In genomic region chr12:98863436-98863835, GRCm38 (mm10) we compare ENCODE assay signal across 24 mouse cellular contexts. TPM values are rescaled to one million over a fixed set of nuclear protein-coding genes. Genes with fewer than 3 reads are reported as not detected.
DNase-seq lines count a peak whose midpoint lies in the region; ATAC-seq and TF ChIP-seq lines count a peak whose summit lies in the region.
"Had no signal": no experiment of that assay in that cellular context is flagged by ENCODE, and none has a peak within 500 bp of the region (broad histone marks: within the 10 kb centered on the region; RNA-seq: fewer than 3 reads in every experiment).

No protein-coding gene starts in this region.

- no peak for ATAC-seq in forebrain, embryonic 14.5 days
- ATAC-seq: activated CD4-positive, CD25-positive, alpha-beta regulatory T cell, adult 4 months; CD4-positive, CD25-positive, alpha-beta regulatory T cell, adult 4 months; Patski had no signal

- H3K4me1 ChIP-seq in CH12.LX (ENCODE audit: control insufficient read depth in 1 of 2, insufficient read depth in 2 of 2), result peaks cover 2 to 8% of the 10 kb centered on the region in 2 experiments; a peak in 3 of 4 replicates
- no peaks in the 10 kb centered on the region for H3K4me1 ChIP-seq in forebrain, embryonic 14.5 days (ENCODE audit: control insufficient read depth, insufficient read depth, low read length)

- no peaks in the 10 kb centered on the region for H3K79me2 ChIP-seq in CH12.LX (replicated peaks; ENCODE audit: control insufficient read depth, extremely low read depth, insufficient read depth, poor library complexity, severe bottlenecking)

- H3K27ac ChIP-seq in CH12.LX (ENCODE audit: insufficient read depth, low read depth), result no peak overlapping the region
- H3K27ac ChIP-seq in forebrain, embryonic 14.5 days (ENCODE audit: low read depth, low read length), result no peak overlapping the region

- no peak overlapping the region for H3K4me3 ChIP-seq in CH12.LX (replicated peaks in 1 of 3; ENCODE audit: low read depth in 2 of 3, low read length in 2 of 3, poor library complexity in 1 of 3)
- no peak overlapping the region for H3K4me3 ChIP-seq in forebrain, embryonic 14.5 days (ENCODE audit: low read depth, low read length)

- TF ChIP-seq POLR2A in CH12.LX (IDR thresholded peaks at IDR 0.05; ENCODE audit: low read depth, low read length), result no peak

- WGBS in forebrain, embryonic 14.5 days, result 82% methylated on average over 4 of the region's 4 CpGs

- H3K36me3 ChIP-seq in CH12.LX (replicated peaks in 1 of 2; ENCODE audit: control insufficient read depth in 1 of 2, insufficient read depth in 1 of 2, low read length in 1 of 2), result peaks cover 0 to 2% of the 10 kb centered on the region in 2 experiments
- no peaks in the 10 kb centered on the region for H3K36me3 ChIP-seq in splenic B cell, adult 2 months (ENCODE audit: control insufficient read depth, insufficient read depth, low read length, poor library complexity, severe bottlenecking)
- peaks cover 32% of the 10 kb centered on the region for H3K36me3 ChIP-seq in forebrain, embryonic 14.5 days (ENCODE audit: control insufficient read depth, insufficient read depth, low read length)

- peak; percentile 75 for TF ChIP-seq EP300 in CH12.LX (IDR thresholded peaks at IDR 0.05; ENCODE audit: low read length)

- H3K27me3 ChIP-seq in CH12.LX (replicated peaks), result no peaks in the 10 kb centered on the region
- no peaks in the 10 kb centered on the region for H3K27me3 ChIP-seq in splenic B cell, adult 2 months (ENCODE audit: control insufficient read depth, insufficient read depth, low read length, poor library complexity, severe bottlenecking)
- no peaks in the 10 kb centered on the region for H3K27me3 ChIP-seq in forebrain, embryonic 14.5 days (replicated peaks; ENCODE audit: control insufficient read depth, insufficient read depth, low read length)
- H3K27me3 ChIP-seq: Patski had no signal

- H3K9me3 ChIP-seq in CH12.LX (replicated peaks; ENCODE audit: low read length), result peaks cover 2% of the 10 kb centered on the region
- no peaks in the 10 kb centered on the region for H3K9me3 ChIP-seq in forebrain, embryonic 14.5 days (replicated peaks; ENCODE audit: control insufficient read depth, low read length)
- H3K9me3 ChIP-seq: G1E had no signal

- dilution Hi-C loops in CH12.LX (cut with MboI; ENCODE audit: extremely low pct_ligation_motif_present, extremely low pct_unique_long_range_greater_than_20kb, low sequenced_read_pairs), result no loop called here

- in situ Hi-C loops in CH12.LX (cut with MboI; ENCODE audit: low pct_ligation_motif_present, low pct_unique_long_range_greater_than_20kb, low sequenced_read_pairs), result no loop called here

- DNase-seq in heart, adult 11 months, result peak; percentile 53
- DNase-seq in heart, adult 8-10 months (ENCODE audit: low spot score), result no peak
- peak; percentile 66 for DNase-seq in A20 (ENCODE audit: low read depth, low spot score)
- DNase-seq in CH12.LX (ENCODE audit: extremely low read depth), result peak; percentile 25
- peak; percentile 8 for DNase-seq in splenic B cell, adult 2 months (ENCODE audit: low read depth, low spot score)
- DNase-seq in thymus, postnatal 10 days (ENCODE audit: low spot score in 2 of 2), result no peak
- DNase-seq in forebrain, embryonic 14.5 days (ENCODE audit: low spot score), result no peak
- no peak for DNase-seq in right cerebral cortex, postnatal 25 days
- DNase-seq: adrenal gland, adult 2 months; adrenal gland, adult 8-10 months; adrenal gland, postnatal 10 days; adrenal gland, postnatal 14 days; adrenal gland, postnatal 25 days; adrenal gland, postnatal 36 days; B cell, adult 2 months; cerebellum, adult 11 months; cerebellum, adult 11-12 months; cerebellum, adult 18-20 months; cerebellum, adult 2 months had no signal

- no peak overlapping the region for H3K4me2 ChIP-seq in CH12.LX (ENCODE audit: insufficient read depth, low read depth, poor library complexity, severe bottlenecking)
- no peak overlapping the region for H3K4me2 ChIP-seq in forebrain, embryonic 14.5 days (ENCODE audit: low read length)

- no peak for TF ChIP-seq CTCF in CH12.LX (conservative IDR thresholded peaks at IDR 0.05 in 1 of 2, IDR thresholded peaks at IDR 0.05 in 1 of 2; ENCODE audit: low read depth in 2 of 2, low read length in 2 of 2)

- TF ChIP-seq RAD21 in CH12.LX (IDR thresholded peaks at IDR 0.05; ENCODE audit: low read depth, low read length), result no peak

- H3K9ac ChIP-seq in CH12.LX (ENCODE audit: insufficient read depth, low read depth), result no peak overlapping the region
- H3K9ac ChIP-seq in forebrain, embryonic 14.5 days (ENCODE audit: low read length), result no peak overlapping the region

TF ChIP-seq in CH12.LX, 34 proteins besides CTCF, POLR2A, EP300 and RAD21:
- TF ChIP-seq IRF4 (IDR thresholded peaks at IDR 0.05; ENCODE audit: low read depth, low read length) (peak; percentile 69), MXI1 (IDR thresholded peaks at IDR 0.05; ENCODE audit: low read depth, low read length) (no peak)
TF ChIP-seq in CH12.LX: peak in this region for 1.

RNA-seq across cellular contexts. Expression of gene Eml5, which starts 37.8 kb away (rescaled TPM):
- total RNA-seq in heart, adult 8-10 months (2022), result 1 to 10 TPM; 3.7 to 4.3 (median 4.0) TPM
- total RNA-seq in CH12.LX (2012; rRNA removed) (4.0 and 5.9 TPM in 2 replicates), CH12.LX (2014; rRNA removed) (1.5 and 1.8 TPM in 2 replicates)
- polyA plus RNA-seq in CH12.LX (2012; ENCODE audit: insufficient read length, low read depth), result 2.7 and 3.4 TPM in 2 replicates
- 8.2 and 10.7 TPM in 2 replicates for polyA plus RNA-seq in forebrain, embryonic 14.5 days (2014; fragmentation: Nextera tagmentation; extraction: Ambion mirVana)

RNA-seq across cellular contexts. Expression of gene Ttc8, which starts 56.9 kb away (rescaled TPM):
- 1 to 10 TPM; 4.1 to 7.3 (median 5.7) TPM for total RNA-seq in heart, adult 8-10 months (2022)
- total RNA-seq in CH12.LX (2012; rRNA removed) (4.9 and 5.0 TPM in 2 replicates), CH12.LX (2014; rRNA removed) (6.8 and 9.4 TPM in 2 replicates)
- polyA plus RNA-seq in CH12.LX (2012; ENCODE audit: insufficient read length, low read depth), result 3.2 and 4.5 TPM in 2 replicates
- 34.8 and 35.9 TPM in 2 replicates for polyA plus RNA-seq in forebrain, embryonic 14.5 days (2014; fragmentation: Nextera tagmentation; extraction: Ambion mirVana)
- total RNA-seq: MEL had no signal

Comparison
In these comparisons a context has a peak if more than half of its experiments do, and no peak if none do; other contexts are left out.
1. DNase-seq: peak in heart, adult 11 months (single experiment), A20 (single experiment), CH12.LX (single experiment) and splenic B cell, adult 2 months (single experiment); none in heart, adult 8-10 months (single experiment), thymus, postnatal 10 days (0 of 2), forebrain, embryonic 14.5 days (single experiment) and right cerebral cortex, postnatal 25 days (single experiment).